Mouse (Mus musculus) lung, embryonic 14.5 days (tissue): ENCODE results near the gene Pet100. TPM values are rescaled to one million over a fixed set of nuclear protein-coding genes. Genes with fewer than 3 reads are reported as not detected.

ENCODE experiments used
- ATAC-seq: fragments of 200-750 bp; cut with Nextera tagmentation; 2 replicates; pipeline ENCODE4 v1.8.0; 2017; ENCODE audit warnings: mild to moderate bottlenecking, moderate TSS enrichment, moderate library complexity; ENCODE audit not compliant: insufficient read depth
- DNase-seq: peaks from one replicate; pipeline ENCODE4 v3.0.0-alpha.2; 2015
- H3K27ac ChIP-seq: fragments of 300-500 bp; sonication (generic); 2 replicates; pipeline ENCODE4 v1.5.1; 2014; ENCODE audit warnings: low read depth, mild to moderate bottlenecking, moderate library complexity
- H3K27me3 ChIP-seq: fragments of 300-500 bp; sonication (generic); 2 replicates; pipeline ENCODE4 v1.6.1; 2014; ENCODE audit warnings: low read length, control low read depth; ENCODE audit not compliant: insufficient read depth
- H3K36me3 ChIP-seq: fragments of 300-500 bp; sonication (generic); 2 replicates; pipeline ENCODE4 v1.6.1; 2014; ENCODE audit warnings: control low read depth; ENCODE audit not compliant: insufficient read depth
- H3K4me1 ChIP-seq: fragments of 300-500 bp; sonication (generic); 2 replicates; pipeline ENCODE4 v1.6.1; 2014; ENCODE audit warnings: antibody characterized with exemption, control low read depth; ENCODE audit not compliant: insufficient read depth
- H3K4me2 ChIP-seq: fragments of 300-500 bp; sonication (generic); 2 replicates; pipeline ENCODE4 v1.6.1; 2014; ENCODE audit warnings: mild to moderate bottlenecking
- H3K4me3 ChIP-seq: fragments of 300-500 bp; sonication (generic); 2 replicates; pipeline ENCODE4 v1.5.1; 2014; ENCODE audit warnings: low read depth, low read length
- H3K9ac ChIP-seq: fragments of 300-500 bp; sonication (generic); 2 replicates; pipeline ENCODE4 v1.6.1; 2014
- H3K9me3 ChIP-seq: fragments of 300-500 bp; sonication (generic); 2 replicates; pipeline ENCODE4 v1.6.1; 2016; ENCODE audit warnings: low read depth, low read length, control low read depth
- CTCF ChIP-seq: IDR thresholded peaks from 2 replicates; pipeline ENCODE4 v1.5.1; 2016; ENCODE audit warnings: antibody characterized with exemption, low read depth
- WGBS: fragments of 180-500 bp; shearing (Covaris S2); extraction: QIAGEN DNeasy Blood & Tissue Kit; methylation state at CpG from one replicate; pipeline ENCODE4 v1.1.7; 2014; 5-methylcytosine and 5-hydroxymethylcytosine counted together
- polyA plus RNA-seq: library from polyadenylated mRNA; unstranded; fragments of >200 nt; fragmentation: Nextera tagmentation; extraction: Ambion mirVana; gene quantifications from 2 replicates; pipeline ENCODE4 v1.2.1, GENCODE M21; 2014

The Pet100 gene
- polyA plus RNA-seq, 1 experiment from 2014 or later: 79.4 TPM

DNA sequence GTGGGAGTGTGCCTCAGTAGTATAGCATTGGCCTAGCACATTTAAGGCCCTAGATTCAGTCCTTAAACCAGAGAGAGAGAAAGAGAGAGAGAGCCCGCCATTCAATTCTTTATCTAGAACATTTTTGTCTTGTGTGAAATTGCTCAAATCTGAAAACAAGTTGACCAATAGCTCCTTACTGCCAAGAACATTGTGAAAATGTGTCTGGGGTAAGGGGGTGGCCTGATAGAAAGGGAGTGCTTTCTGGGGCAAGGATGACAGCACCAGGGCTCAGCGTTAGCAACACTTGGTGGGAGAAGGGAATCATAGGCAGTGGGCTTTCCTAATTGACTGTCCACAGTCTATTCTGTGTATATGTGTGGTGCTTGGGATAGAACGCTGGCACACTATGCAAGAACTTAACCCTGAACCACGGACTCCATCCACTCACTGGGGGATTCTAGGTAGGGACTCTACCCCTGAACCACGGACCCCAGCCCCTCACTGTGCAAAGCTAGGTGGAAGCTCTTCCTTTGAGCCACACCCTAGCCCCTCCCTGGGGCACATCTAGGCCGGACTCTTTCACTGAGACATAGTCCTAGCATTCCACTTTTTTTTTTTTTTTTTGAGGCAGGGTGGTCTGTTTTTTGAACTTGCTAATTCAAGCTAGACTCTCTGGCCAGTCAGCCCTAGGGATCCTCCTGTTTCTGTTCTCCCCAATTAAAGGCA, 25.6 kb downstream of the Pet100 start:
- WGBS: 77% methylated on average over 6 of the region's 6 CpGs

GRCm38 (mm10) chr8:3647561-3647960, 26.2 kb downstream of the Pet100 start:
- DNase-seq (no peak), ATAC-seq (no peak)
- Histone ChIP-seq H3K9me3 (no peaks in the 10 kb centered on the region), H3K4me3 (no peak overlapping the region), H3K4me2 (no peak overlapping the region), H3K36me3 (no peaks in the 10 kb centered on the region), H3K4me1 (no peaks in the 10 kb centered on the region), H3K9ac (no peak overlapping the region), H3K27ac (no peak overlapping the region), H3K27me3 (no peaks in the 10 kb centered on the region)
- TF ChIP-seq CTCF: no peak
- 74% methylated on average over 4 of the region's 4 CpGs for WGBS

More for the DNA sequence above, 25.6 kb downstream of the Pet100 start:
- TF ChIP-seq CTCF: no peak
- ATAC-seq: no peak
- Histone ChIP-seq H3K4me1 (no peaks in the 10 kb centered on the region), H3K4me3 (no peak overlapping the region), H3K27ac (no peak overlapping the region), H3K9ac (no peak overlapping the region), H3K27me3 (no peaks in the 10 kb centered on the region), H3K9me3 (no peaks in the 10 kb centered on the region), H3K36me3 (no peaks in the 10 kb centered on the region), H3K4me2 (no peak overlapping the region)
- no peak for DNase-seq

GRCm38 (mm10) chr8:3648268-3648667, 26.9 kb downstream of the Pet100 start:
- Histone ChIP-seq H3K4me1 (no peaks in the 10 kb centered on the region), H3K36me3 (no peaks in the 10 kb centered on the region), H3K9ac (no peak overlapping the region), H3K4me3 (no peak overlapping the region), H3K9me3 (no peaks in the 10 kb centered on the region), H3K4me2 (no peak overlapping the region), H3K27ac (no peak overlapping the region), H3K27me3 (no peaks in the 10 kb centered on the region)
- 68% methylated on average over 2 of the region's 2 CpGs for WGBS
- TF ChIP-seq CTCF: no peak
- ATAC-seq (no peak), DNase-seq (peak; percentile 5)

DNA sequence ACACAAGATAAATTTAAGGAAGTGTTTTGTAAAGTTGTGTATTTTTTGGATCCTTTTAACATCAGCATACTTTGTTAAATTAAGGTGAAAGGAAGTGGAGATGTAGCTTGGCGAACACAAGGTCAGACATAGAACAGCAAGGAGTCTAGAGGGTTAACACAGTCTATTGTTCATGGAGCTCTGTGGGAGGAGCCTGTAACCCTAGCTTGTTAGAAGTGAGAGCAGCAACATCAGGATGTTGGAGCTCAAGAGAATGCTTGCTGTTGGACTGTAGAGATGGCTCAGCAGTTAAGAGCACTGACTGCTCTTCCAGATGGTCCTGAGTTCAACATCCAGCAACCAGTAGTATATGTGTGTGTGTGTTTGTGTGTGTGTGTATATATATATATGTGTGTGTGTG, 27.6 kb downstream of the Pet100 start:
- whole genome bisulfite sequencing: 41% methylated on average over 1 of the region's 1 CpGs
- H3K27me3 ChIP-seq: no peaks in the 10 kb centered on the region
- H3K4me3 ChIP-seq: no peak overlapping the region
- ATAC-seq (no peak), DNase-seq (peak; percentile 44)
- no peaks in the 10 kb centered on the region for H3K36me3 ChIP-seq
- no peaks in the 10 kb centered on the region for H3K4me1 ChIP-seq
- no peaks in the 10 kb centered on the region for H3K9me3 ChIP-seq
- no peak overlapping the region for H3K27ac ChIP-seq
- H3K4me2 ChIP-seq: no peak overlapping the region
- no peak for TF ChIP-seq CTCF
- no peak overlapping the region for H3K9ac ChIP-seq

GRCm38 (mm10) chr8:3652845-3653244, 31.5 kb downstream of the Pet100 start:
- TF ChIP-seq CTCF: no peak

GRCm38 (mm10) chr8:3654726-3655508, 33.6 kb downstream of the Pet100 start:
- TF ChIP-seq CTCF: no peak
- Histone ChIP-seq H3K4me3 (no peak overlapping the region), H3K4me1 (no peaks in the 10 kb centered on the region), H3K27ac (no peak overlapping the region), H3K36me3 (no peaks in the 10 kb centered on the region), H3K9ac (no peak overlapping the region), H3K4me2 (no peak overlapping the region), H3K27me3 (no peaks in the 10 kb centered on the region), H3K9me3 (no peaks in the 10 kb centered on the region)
- 58% methylated on average over 11 of the region's 11 CpGs for WGBS
- ATAC-seq: no peak
- DNase-seq: no peak

More at GRCm38 (mm10) chr8:3652845-3653244, 31.5 kb downstream of the Pet100 start:
- no peak for DNase-seq
- Histone ChIP-seq H3K36me3 (no peaks in the 10 kb centered on the region), H3K4me1 (no peaks in the 10 kb centered on the region), H3K27ac (no peak overlapping the region), H3K27me3 (no peaks in the 10 kb centered on the region), H3K4me2 (no peak overlapping the region), H3K4me3 (no peak overlapping the region), H3K9ac (no peak overlapping the region), H3K9me3 (no peaks in the 10 kb centered on the region)
- 60% methylated on average over 3 of the region's 3 CpGs for WGBS
- no peak for ATAC-seq

GRCm38 (mm10) chr8:3655526-3655925, 34.2 kb downstream of the Pet100 start, which contains the start of gene Retn:
TSS of gene Retn (plus strand) at chr8:3655770.
- TF ChIP-seq CTCF: no peak
- 54% methylated on average over 3 of the region's 3 CpGs for WGBS

More at GRCm38 (mm10) chr8:3655526-3655925, 34.2 kb downstream of the Pet100 start, which contains the start of gene Retn:
- Histone ChIP-seq H3K4me3 (no peak within 1 kb of the TSS), H3K9ac (no peak within 1 kb of the TSS), H3K36me3 (no peaks in the 10 kb centered on the region), H3K27me3 (no peaks in the 10 kb centered on the region), H3K4me2 (no peak within 1 kb of the TSS), H3K27ac (no peak within 1 kb of the TSS), H3K9me3 (no peaks in the 10 kb centered on the region), H3K4me1 (no peaks in the 10 kb centered on the region)
- DNase-seq: no peak
- no peak for ATAC-seq
